Mouse (Mus musculus) CH12.LX (cell line): Measurements from ENCODE around the gene Nhsl2. TPM values are rescaled to one million over a fixed set of nuclear protein-coding genes. Genes with fewer than 3 reads are reported as not detected.

Experiments used
- DNase-seq: peaks from one replicate; pipeline ENCODE4 v3.0.0-alpha.2; 2013; ENCODE audit errors: extremely low read depth
- H3K27ac ChIP-seq: 2 replicates; pipeline ENCODE4 v1.5.1; 2012; ENCODE audit warnings: low read depth, mild to moderate bottlenecking, control low read depth, moderate library complexity; ENCODE audit not compliant: insufficient read depth
- H3K27me3 ChIP-seq: replicated peaks from 2 replicates; pipeline ENCODE3; 2012; ENCODE audit warnings: inconsistent platforms
- H3K36me3 ChIP-seq, 2 experiments: replicated peaks in 1 of 2; 2 replicates each; pipeline versions ENCODE3 to v1.6.1; 2012; ENCODE audit warnings: inconsistent platforms in 1 of 2, low read length in 1 of 2, mild to moderate bottlenecking in 1 of 2, mixed read lengths in 1 of 2, moderate library complexity in 1 of 2; ENCODE audit not compliant: control insufficient read depth in 1 of 2, insufficient read depth in 1 of 2
- H3K4me1 ChIP-seq, 2 experiments: 2 replicates each; pipeline ENCODE4 v1.6.1; 2012; ENCODE audit warnings: inconsistent platforms in 1 of 2, moderate library complexity in 1 of 2; ENCODE audit not compliant: insufficient read depth in 2 of 2, control insufficient read depth in 1 of 2
- H3K4me2 ChIP-seq: 2 replicates; pipeline ENCODE4 v1.6.1; 2012; ENCODE audit warnings: low read depth, mild to moderate bottlenecking, control low read depth; ENCODE audit not compliant: poor library complexity, insufficient read depth, severe bottlenecking
- H3K4me3 ChIP-seq, 3 experiments: fragments of 150-350 bp in 1 of 3; sonication (generic) in 1 of 3; replicated peaks in 1 of 3; 2 replicates each; pipeline versions ENCODE3 to v1.5.1; 2011 to 2012; ENCODE audit warnings: low read depth in 2 of 3, low read length in 2 of 3, mild to moderate bottlenecking in 2 of 3, moderate library complexity in 2 of 3, control low read depth in 1 of 3, improper control_type of control experiment in 1 of 3, inconsistent platforms in 1 of 3, mixed read lengths in 1 of 3; ENCODE audit not compliant: poor library complexity in 1 of 3
- H3K79me2 ChIP-seq: replicated peaks from 2 replicates; pipeline ENCODE4 v1.6.1; 2012; ENCODE audit warnings: mild to moderate bottlenecking, moderate library complexity; ENCODE audit not compliant: control insufficient read depth, poor library complexity, insufficient read depth, severe bottlenecking; ENCODE audit errors: extremely low read depth
- H3K9ac ChIP-seq: 2 replicates; pipeline ENCODE4 v1.6.1; 2012; ENCODE audit warnings: low read depth, mild to moderate bottlenecking, control low read depth, moderate library complexity; ENCODE audit not compliant: insufficient read depth
- H3K9me3 ChIP-seq: replicated peaks from 2 replicates; pipeline ENCODE3; 2012; ENCODE audit warnings: low read length, inconsistent platforms, mixed read lengths
- BHLHE40 ChIP-seq: IDR thresholded peaks from 2 replicates; pipeline ENCODE4 v1.6.1; 2011; ENCODE audit warnings: mild to moderate bottlenecking, low read depth, low read length, improper control_type of control experiment
- CHD2 ChIP-seq: IDR thresholded peaks from 2 replicates; pipeline ENCODE4 v1.6.1; 2011; ENCODE audit warnings: low read length, improper control_type of control experiment
- CTCF ChIP-seq, 2 experiments: IDR thresholded peaks in 1 of 2; conservative IDR thresholded peaks in 1 of 2; 2 replicates each; pipeline ENCODE4 v1.5.1; 2011 to 2012; ENCODE audit warnings: low read depth in 2 of 2, low read length in 2 of 2, improper control_type of control experiment in 1 of 2, inconsistent platforms in 1 of 2, mild to moderate bottlenecking in 1 of 2, moderate library complexity in 1 of 2
- ELF1 ChIP-seq: IDR thresholded peaks from 2 replicates; pipeline ENCODE4 v1.6.1; 2014; ENCODE audit warnings: low read depth, mild to moderate bottlenecking, inconsistent platforms, low read length, improper control_type of control experiment
- EP300 ChIP-seq: IDR thresholded peaks from 2 replicates; pipeline ENCODE4 v1.6.1; 2011; ENCODE audit warnings: low read length, improper control_type of control experiment
- GABPA ChIP-seq: IDR thresholded peaks from 2 replicates; pipeline ENCODE4 v1.6.1; 2012; ENCODE audit warnings: low read depth, low read length, improper control_type of control experiment, inconsistent platforms; ENCODE audit not compliant: insufficient replicate concordance
- JUND ChIP-seq: conservative IDR thresholded peaks from 2 replicates; pipeline ENCODE4 v1.6.1; 2011; ENCODE audit warnings: low read depth, low read length, improper control_type of control experiment
- KAT2A ChIP-seq: IDR thresholded peaks from 2 replicates; pipeline ENCODE4 v1.6.1; 2012; ENCODE audit warnings: low read length, improper control_type of control experiment, inconsistent platforms; ENCODE audit not compliant: insufficient replicate concordance
- MAX ChIP-seq: IDR thresholded peaks from 2 replicates; pipeline ENCODE4 v1.6.1; 2011; ENCODE audit warnings: low read length, improper control_type of control experiment
- POLR2AphosphoS2 ChIP-seq: IDR thresholded peaks from 2 replicates; pipeline ENCODE4 v1.6.1; 2011; ENCODE audit warnings: low read depth, low read length, improper control_type of control experiment
- RAD21 ChIP-seq: IDR thresholded peaks from 2 replicates; pipeline ENCODE4 v1.6.1; 2011; ENCODE audit warnings: low read depth, mild to moderate bottlenecking, low read length, improper control_type of control experiment, moderate library complexity
- SIN3A ChIP-seq: IDR thresholded peaks from 2 replicates; pipeline ENCODE4 v1.6.1; 2012; ENCODE audit warnings: low read length, improper control_type of control experiment, inconsistent platforms
- SMC3 ChIP-seq: IDR thresholded peaks from 2 replicates; pipeline ENCODE4 v1.6.1; 2011; ENCODE audit warnings: low read depth, low read length, improper control_type of control experiment
- TBP ChIP-seq: conservative IDR thresholded peaks from 2 replicates; pipeline ENCODE4 v1.6.1; 2011; ENCODE audit warnings: low read depth, low read length, improper control_type of control experiment
- UBTF ChIP-seq: IDR thresholded peaks from 2 replicates; pipeline ENCODE4 v1.6.1; 2012; ENCODE audit warnings: low read depth, mild to moderate bottlenecking, inconsistent platforms, low read length, improper control_type of control experiment, moderate library complexity
- dilution Hi-C: fragments of 300-500 bp; cut with MboI; formaldehyde crosslinking; loops from 2 replicates; pipeline ENCODE4 v1.14.3; 2020; ENCODE audit warnings: low sequenced_read_pairs; ENCODE audit not compliant: extremely low pct_unique_long_range_greater_than_20kb, extremely low pct_ligation_motif_present
- in situ Hi-C: fragments of 300-500 bp; cut with MboI; formaldehyde crosslinking; loops from 3 replicates; pipeline ENCODE4 v1.14.3; 2019; ENCODE audit warnings: low sequenced_read_pairs, low pct_ligation_motif_present, low pct_unique_long_range_greater_than_20kb, mixed read lengths
- polyA plus RNA-seq: library from polyadenylated mRNA; unstranded; fragments of >175 nt; gene quantifications from 2 replicates; pipeline ENCODE4 v1.2.1, GENCODE M21; 2012; ENCODE audit warnings: low read depth; ENCODE audit not compliant: insufficient read length
- total RNA-seq, 2 experiments: library from RNA; depleted of rRNA; stranded (reverse); fragments of 300-350 nt in 1 of 2; fragments of >200 nt in 1 of 2; gene quantifications; 2 replicates each; pipeline ENCODE4 v1.2.3; 2012 to 2014

The Nhsl2 gene
- total RNA-seq (2012; rRNA removed) = under 0.01 and 0.17 TPM in 2 replicates
- total RNA-seq (2014; rRNA removed) = 0.01 TPM in 1 of 2 replicates, not detected in the other
- polyA plus RNA-seq = 0.10 and 0.19 TPM in 2 replicates

DNA sequence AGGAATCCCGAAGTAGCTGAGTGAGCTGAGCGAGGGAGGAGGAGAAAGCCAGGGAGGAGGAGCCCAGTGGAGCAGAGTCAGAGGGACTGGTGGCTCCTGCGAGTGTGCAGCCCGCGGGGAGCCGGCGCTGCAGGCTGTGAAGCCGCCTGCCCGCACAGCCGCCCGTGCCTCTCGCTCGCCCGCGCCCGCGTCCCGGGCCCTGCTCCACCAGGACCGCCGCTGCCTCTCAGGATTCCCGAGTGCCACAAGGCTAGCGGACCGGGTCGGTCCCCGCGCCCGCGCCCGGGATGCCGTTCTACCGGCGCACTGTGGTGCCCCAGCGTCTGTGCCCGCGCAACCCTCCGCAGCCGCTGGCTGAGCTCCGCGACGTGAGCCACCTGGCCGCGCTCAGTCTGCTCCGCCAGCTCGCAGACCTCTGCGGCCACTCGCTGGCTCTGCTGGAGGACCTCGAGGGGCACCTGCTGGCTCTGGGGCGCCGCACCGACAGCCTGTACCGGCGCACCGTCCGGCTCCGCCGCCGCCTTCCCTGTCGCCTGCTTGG is at the start of gene Nhsl2:
Gene Nhsl2, plus strand, starts transcription at position 105 of the 541 bp plus-strand sequence.
- H3K9ac ChIP-seq = no peak within 1 kb of the TSS
- TF ChIP-seq ELF1 (no peak), BHLHE40 (no peak), CTCF (conservative IDR thresholded peaks at IDR 0.05 in 1 of 2, IDR thresholded peaks at IDR 0.05 in 1 of 2; ENCODE audit: low read depth in 2 of 2, low read length in 2 of 2) (no peak), GABPA (no peak)
- TF ChIP-seq, all 38 proteins: peak for 0
- Histone ChIP-seq H3K4me1 (no peaks in the 10 kb centered on the region), H3K4me3 (no peak within 1 kb of the TSS), H3K27ac (no peak within 1 kb of the TSS), H3K36me3 (no peaks in the 10 kb centered on the region), H3K4me2 (no peak within 1 kb of the TSS), H3K27me3 (no peaks in the 10 kb centered on the region), H3K9me3 (no peaks in the 10 kb centered on the region), H3K79me2 (no peaks in the 10 kb centered on the region)
- no peak for DNase-seq
- in situ Hi-C loops = no loop called here
- dilution Hi-C loops = no loop called here

DNA sequence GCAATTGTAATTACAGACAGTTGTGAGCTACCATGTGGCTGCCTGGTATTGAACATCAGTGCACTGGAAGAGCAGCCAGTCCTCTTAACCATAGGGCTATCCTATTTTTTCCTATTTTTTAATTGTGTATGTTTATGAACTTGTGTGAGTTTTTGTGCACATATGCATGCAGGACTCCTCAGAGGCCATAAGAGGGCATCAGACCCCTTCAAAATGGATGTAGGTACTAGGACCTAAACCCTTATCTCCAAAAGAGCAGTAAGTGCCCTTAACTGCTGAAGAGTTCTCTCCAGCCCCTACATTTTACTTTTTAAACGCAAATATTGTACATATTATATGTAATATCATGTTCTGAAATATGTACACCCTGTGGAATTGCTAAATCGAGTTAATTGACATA is 43.7 kb upstream of the Nhsl2 start:
- Histone ChIP-seq H3K27ac (no peak overlapping the region), H3K27me3 (no peaks in the 10 kb centered on the region), H3K9ac (no peak overlapping the region), H3K9me3 (no peaks in the 10 kb centered on the region), H3K4me2 (no peak overlapping the region), H3K4me1 (no peaks in the 10 kb centered on the region)
- peak; percentile 23 for DNase-seq
- in situ Hi-C loops = no loop called here
- dilution Hi-C loops = no loop called here
- TF ChIP-seq SMC3 (peak; percentile 48), MAX (no peak), RAD21 (peak; percentile 65), EP300 (no peak), TBP (no peak), UBTF (no peak), BHLHE40 (no peak), POLR2AphosphoS2 (no peak), JUND (no peak), CTCF (conservative IDR thresholded peaks at IDR 0.05 in 1 of 2, IDR thresholded peaks at IDR 0.05 in 1 of 2; ENCODE audit: low read depth in 2 of 2, low read length in 2 of 2) (peak in 1 of 2 experiments; percentile 66; a peak in 2 of 4 replicates), SIN3A (no peak), CHD2 (no peak), KAT2A (no peak)
- TF ChIP-seq, all 38 proteins: peak for 3
- Histone ChIP-seq H3K79me2 (no peaks in the 10 kb centered on the region), H3K36me3 (no peaks in the 10 kb centered on the region), H3K4me3 (no peak overlapping the region)
